Mouse (Mus musculus) macrophage (primary cell): ENCODE results near the gene Fam171a1. TPM values are rescaled to one million over a fixed set of nuclear protein-coding genes. Genes with fewer than 3 reads are reported as not detected.
"Not testable (repeated sequence)": the region's sequence is repeated elsewhere in the genome, so short reads cannot be mapped to it uniquely, and the experiment has no call there.

ENCODE experiments used
- H3K27ac ChIP-seq: fragments of 350-480 bp; formaldehyde crosslinking; 2 replicates; pipeline ENCODE4 v1.9.0; 2021
- H3K36me3 ChIP-seq: fragments of 350-480 bp; formaldehyde crosslinking; 2 replicates; pipeline ENCODE4 v1.9.0; 2021; ENCODE audit errors: inconsistent target
- H3K4me3 ChIP-seq: fragments of 350-480 bp; formaldehyde crosslinking; 2 replicates; pipeline ENCODE4 v1.9.0; 2021; ENCODE audit errors: inconsistent target
- H3K79me2 ChIP-seq: fragments of 350-480 bp; formaldehyde crosslinking; 2 replicates; pipeline ENCODE4 v1.9.0; 2021; ENCODE audit errors: inconsistent target
- WGBS: methylation state at CpG from one replicate; pipeline ENCODE4 v1.1.7; 2026; ENCODE audit warnings: inconsistent platforms; ENCODE audit not compliant: missing documents; 5-methylcytosine and 5-hydroxymethylcytosine counted together
- polyA plus RNA-seq: library from polyadenylated mRNA; stranded (reverse); fragments of 250-400 nt; gene quantifications from 3 replicates; pipeline ENCODE4 v1.2.4, GENCODE M21; 2018; ENCODE audit warnings: inconsistent platforms
- total RNA-seq, 78 experiments: library from RNA; depleted of rRNA; stranded (reverse); fragments of 250-400 nt; gene quantifications; 1 replicate in 9 of 78; 2 replicates in 24 of 78; 3 replicates in 43 of 78; 4 replicates in 2 of 78; pipeline ENCODE4 v1.2.4; 2018; ENCODE audit warnings: inconsistent platforms in 56 of 78

The Fam171a1 gene
- total RNA-seq (2018; cell fraction: chromatin; rRNA removed), result 1 to 10 TPM in 1 of 26 experiments, under 1 TPM in 16, not detected in 9; 0.15 to 2.5 (median 0.39) TPM
- 1 to 10 TPM in 10 of 26 experiments, under 1 TPM in 16; 0.26 to 1.5 (median 0.74) TPM for total RNA-seq (2018; cell fraction: cytosol; rRNA removed)
- total RNA-seq (2018; cell fraction: nucleus; rRNA removed), result 1 to 10 TPM in 4 of 26 experiments, under 1 TPM in 22; 0.44 to 1.3 (median 0.67) TPM
- 0.57 to 0.85 TPM (median 0.75 TPM) in 3 replicates for polyA plus RNA-seq

GRCm38 (mm10) chr2:3113866-3114265 lies at the start of gene Fam171a1:
Fam171a1 (plus strand) TSS chr2:3114224.
- 82% methylated on average over 4 of the region's 4 CpGs for WGBS
- Histone ChIP-seq H3K27ac (no peak within 1 kb of the TSS), H3K79me2 (no peaks in the 10 kb centered on the region), H3K4me3 (no peak within 1 kb of the TSS), H3K36me3 (no peaks in the 10 kb centered on the region)

- WGBS, result 9% methylated on average over 1 of the region's 1 CpGs
- no peaks in the 10 kb centered on the region for H3K79me2 ChIP-seq
- H3K27ac ChIP-seq, result no peak overlapping the region
- no peak overlapping the region for H3K4me3 ChIP-seq
- H3K36me3 ChIP-seq, result no peaks in the 10 kb centered on the region
Measured at GRCm38 (mm10) chr2:3069140-3069539, 44.9 kb upstream of the Fam171a1 start.

- not testable (repeated sequence) for H3K36me3 ChIP-seq, H3K79me2 ChIP-seq, H3K4me3 ChIP-seq, H3K27ac ChIP-seq
- WGBS, result 89% methylated on average over 3 of the region's 3 CpGs
Measured at GRCm38 (mm10) chr2:3088361-3088760, 25.7 kb upstream of the Fam171a1 start.

- Histone ChIP-seq H3K79me2 (no peaks in the 10 kb centered on the region), H3K4me3 (no peak overlapping the region), H3K36me3 (no peaks in the 10 kb centered on the region), H3K27ac (no peak overlapping the region)
- 13% methylated on average over 1 of the region's 1 CpGs for WGBS
Measured at GRCm38 (mm10) chr2:3089274-3089673, 24.8 kb upstream of the Fam171a1 start.

DNA sequence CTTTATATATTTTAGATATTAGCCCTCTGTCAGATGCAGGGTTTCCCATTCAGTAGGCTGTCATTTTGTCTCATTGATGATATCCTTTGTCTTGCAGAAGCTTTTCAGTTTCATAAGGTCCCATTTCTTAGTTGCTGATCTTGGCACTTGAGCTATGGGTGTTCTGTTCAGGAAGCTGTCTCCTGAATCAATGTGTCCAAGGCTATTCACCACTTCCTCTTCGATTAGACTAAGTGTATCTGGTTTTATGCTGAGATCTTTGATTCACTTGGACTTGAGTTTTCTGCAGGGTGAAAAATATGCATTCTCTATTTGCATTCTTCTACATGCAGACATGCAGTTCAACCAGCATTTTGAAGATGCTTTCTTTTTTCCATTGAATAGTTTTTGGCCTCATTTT lies 17.9 kb upstream of the Fam171a1 start:
- Histone ChIP-seq H3K27ac (no peak overlapping the region), H3K36me3 (no peaks in the 10 kb centered on the region), H3K79me2 (no peaks in the 10 kb centered on the region), H3K4me3 (no peak overlapping the region)
- WGBS, result 11% methylated on average over 1 of the region's 1 CpGs

GRCm38 (mm10) chr2:3099971-3100370 lies 14.1 kb upstream of the Fam171a1 start:
- Histone ChIP-seq H3K4me3 (no peak overlapping the region), H3K36me3 (no peaks in the 10 kb centered on the region), H3K27ac (no peak overlapping the region), H3K79me2 (no peaks in the 10 kb centered on the region)
- 92% methylated on average over 4 of the region's 4 CpGs for WGBS

GRCm38 (mm10) chr2:3101292-3101957 lies 12.6 kb upstream of the Fam171a1 start:
- 94% methylated on average over 2 of the region's 2 CpGs for WGBS
- Histone ChIP-seq H3K79me2 (no peaks in the 10 kb centered on the region), H3K36me3 (no peaks in the 10 kb centered on the region), H3K27ac (no peak overlapping the region), H3K4me3 (no peak overlapping the region)

- H3K27ac ChIP-seq, result no peak overlapping the region
- no peak overlapping the region for H3K4me3 ChIP-seq
- H3K79me2 ChIP-seq, result no peaks in the 10 kb centered on the region
- H3K36me3 ChIP-seq, result no peaks in the 10 kb centered on the region
- WGBS, result 12% methylated on average over 3 of the region's 3 CpGs
Measured at GRCm38 (mm10) chr2:3102360-3102759, 11.7 kb upstream of the Fam171a1 start.

- Histone ChIP-seq H3K79me2 (no peaks in the 10 kb centered on the region), H3K27ac (no peak overlapping the region), H3K4me3 (no peak overlapping the region), H3K36me3 (no peaks in the 10 kb centered on the region)
- 100% methylated on average over 4 of the region's 4 CpGs for WGBS
Measured at GRCm38 (mm10) chr2:3107471-3107870, 6.6 kb upstream of the Fam171a1 start.

DNA sequence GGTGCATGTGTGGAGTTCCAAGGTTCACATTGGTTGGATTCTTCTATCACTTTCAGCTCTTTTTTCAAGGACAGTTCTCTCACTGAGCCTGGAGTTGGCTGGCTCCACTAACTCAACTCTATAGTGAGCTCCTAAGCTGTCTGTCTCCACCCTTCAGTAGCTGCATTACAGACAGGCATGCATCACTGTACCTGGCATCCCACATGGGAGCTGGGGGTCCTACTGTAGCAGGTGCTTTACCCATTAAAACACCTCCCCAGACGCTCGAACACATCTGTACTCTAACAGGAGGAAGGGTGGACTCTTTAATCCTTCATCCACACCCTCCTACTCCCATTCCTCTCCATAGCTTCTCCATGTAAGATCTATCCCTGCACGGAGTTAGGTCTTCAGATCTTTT lies 5.6 kb upstream of the Fam171a1 start:
- WGBS, result 93% methylated on average over 3 of the region's 3 CpGs
- Histone ChIP-seq H3K36me3 (no peaks in the 10 kb centered on the region), H3K79me2 (no peaks in the 10 kb centered on the region), H3K4me3 (no peak overlapping the region), H3K27ac (no peak overlapping the region)

- no peaks in the 10 kb centered on the region for H3K79me2 ChIP-seq
- no peak overlapping the region for H3K27ac ChIP-seq
- 75% methylated on average over 1 of the region's 1 CpGs for WGBS
- H3K36me3 ChIP-seq, result no peaks in the 10 kb centered on the region
- H3K4me3 ChIP-seq, result no peak overlapping the region
Measured at GRCm38 (mm10) chr2:3108834-3109233, 5.2 kb upstream of the Fam171a1 start.

- no peaks in the 10 kb centered on the region for H3K79me2 ChIP-seq
- H3K36me3 ChIP-seq, result no peaks in the 10 kb centered on the region
- no peak overlapping the region for H3K27ac ChIP-seq
- 45% methylated on average over 2 of the region's 2 CpGs for WGBS
- H3K4me3 ChIP-seq, result no peak overlapping the region
Measured at GRCm38 (mm10) chr2:3117855-3118202, 3.8 kb downstream of the Fam171a1 start.

DNA sequence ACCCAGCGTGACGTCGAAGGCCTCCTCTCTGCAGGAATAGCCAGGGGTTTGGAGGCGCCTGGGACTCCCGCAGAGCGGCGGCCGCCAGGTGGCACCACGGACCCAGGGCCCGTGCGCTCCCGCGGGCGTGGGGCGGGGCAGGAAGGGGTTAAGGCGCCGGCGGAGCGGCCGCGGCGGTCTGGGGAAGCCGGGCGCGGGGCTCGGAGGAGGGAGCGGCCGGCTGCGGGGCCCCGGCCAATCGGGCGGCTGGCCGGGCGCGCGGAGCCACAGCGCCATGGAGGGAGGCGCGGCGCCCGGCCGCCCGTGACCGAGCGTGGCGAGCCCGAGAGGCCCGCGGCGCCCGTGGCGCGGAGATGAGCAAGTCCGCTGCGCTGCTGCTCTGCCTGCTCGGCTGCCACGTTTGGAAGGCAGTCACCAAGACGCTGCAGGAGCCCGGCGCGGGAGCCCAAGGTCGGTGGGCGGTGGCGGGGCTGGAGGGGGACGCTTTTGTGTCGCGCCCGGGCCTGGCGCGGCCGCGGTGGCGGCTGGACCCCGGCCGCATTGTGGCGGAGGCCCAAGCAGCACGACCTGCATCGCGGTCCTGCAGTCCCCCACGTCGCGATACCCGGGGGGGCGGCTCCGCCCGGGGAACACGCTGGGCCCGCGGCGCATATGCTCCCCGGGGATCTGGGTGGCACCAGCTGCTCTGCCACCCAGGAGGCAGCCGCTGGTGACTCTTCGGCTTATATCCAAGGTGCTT lies 4.3 kb downstream of the Fam171a1 start:
- Histone ChIP-seq H3K79me2 (no peaks in the 10 kb centered on the region), H3K36me3 (no peaks in the 10 kb centered on the region), H3K27ac (no peak overlapping the region), H3K4me3 (no peak overlapping the region)
- WGBS, result under 1% methylated on average over 72 of the region's 93 CpGs

DNA sequence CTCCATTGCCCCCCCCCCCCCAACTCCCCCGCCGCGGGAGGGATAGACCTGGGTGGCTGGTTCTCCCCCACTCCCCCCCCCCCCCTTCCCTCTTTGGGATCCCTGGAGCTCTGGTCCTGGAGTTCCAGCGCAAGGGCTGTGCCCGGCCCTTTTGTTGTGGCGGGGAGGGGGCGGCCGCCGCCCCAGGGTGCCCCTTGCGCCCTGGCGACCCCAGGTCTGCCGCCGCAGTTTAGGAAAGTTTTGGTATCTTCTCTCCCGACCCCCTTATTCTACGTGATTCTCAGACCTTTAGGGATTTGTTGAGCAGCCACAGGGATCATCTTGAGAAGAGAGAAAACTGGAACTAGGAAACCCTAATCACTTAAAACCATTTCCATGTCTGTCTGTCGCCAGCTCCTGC lies 4.9 kb downstream of the Fam171a1 start:
- Histone ChIP-seq H3K27ac (no peak overlapping the region), H3K4me3 (no peak overlapping the region), H3K36me3 (no peaks in the 10 kb centered on the region), H3K79me2 (no peaks in the 10 kb centered on the region)
- 1% methylated on average over 12 of the region's 16 CpGs for WGBS

DNA sequence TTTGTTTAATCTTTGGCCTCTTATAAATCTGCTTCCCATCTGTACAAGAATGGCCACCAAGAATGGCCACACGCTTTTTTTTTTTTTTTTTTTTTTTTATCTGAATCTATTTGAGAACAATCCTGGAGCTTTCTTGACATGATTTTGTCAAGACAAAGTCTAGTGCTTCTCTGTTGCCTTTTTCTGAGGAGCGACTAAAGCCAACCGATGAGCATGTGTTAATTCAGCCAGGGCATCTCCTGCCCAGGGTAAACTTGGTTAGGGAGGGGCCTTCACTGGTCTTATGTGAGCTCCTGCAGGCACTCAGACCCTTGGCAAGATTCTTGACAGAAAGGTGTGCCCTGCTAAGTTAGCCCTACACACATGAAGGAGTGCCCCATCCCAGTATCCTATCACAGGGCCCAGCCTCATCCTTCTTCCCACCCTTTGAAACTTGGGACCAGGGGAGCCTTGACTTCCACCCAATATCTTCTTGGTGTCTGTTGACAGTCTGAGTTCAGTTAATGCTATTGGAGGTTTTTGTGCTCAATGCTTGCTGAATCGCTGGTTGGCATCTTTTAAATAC lies 5.4 kb downstream of the Fam171a1 start:
- Histone ChIP-seq H3K79me2 (no peaks in the 10 kb centered on the region), H3K27ac (no peak overlapping the region), H3K4me3 (no peak overlapping the region), H3K36me3 (no peaks in the 10 kb centered on the region)
- 23% methylated on average over 4 of the region's 4 CpGs for WGBS
